Mouse (Mus musculus) small intestine, adult 2 months (tissue): ENCODE results near the gene Plekhg2.

Experiments
- CTCF ChIP-seq: fragments of 200-500 bp; IDR thresholded peaks from 2 replicates; pipeline ENCODE4 v1.5.1; 2012; ENCODE audit warnings: low read depth, mild to moderate bottlenecking, control low read depth, inconsistent platforms, low read length, moderate library complexity, mixed read lengths; ENCODE audit not compliant: insufficient replicate concordance, insufficient read length; ENCODE audit errors: extremely low read depth
- POLR2A ChIP-seq: fragments of 200-500 bp; IDR thresholded peaks from 2 replicates; pipeline ENCODE4 v1.6.1; 2012; ENCODE audit warnings: low read depth, mild to moderate bottlenecking, control low read depth, inconsistent platforms, low read length, moderate library complexity

- TF ChIP-seq POLR2A (no peak), CTCF (no peak)
Observed at GRCm38 (mm10) chr7:28309737-28310136, 62.7 kb downstream of the Plekhg2 start.
